Mouse (Mus musculus): Measurements from ENCODE around the gene Tcn2. TPM values are rescaled to one million over a fixed set of nuclear protein-coding genes. Genes with fewer than 3 reads are reported as not detected.

Tcn2 gene
- polyA plus RNA-seq, 1 experiment from 2014 or later: 21.2 TPM

Other genes starting within 250 kb of the Tcn2 start
- 21.2 and 30.0 TPM in 2 replicates for gene Osbp2, start 68.3 kb downstream of the Tcn2 start, polyA plus RNA-seq (2014; fragmentation: Nextera tagmentation; extraction: Ambion mirVana)
- 0.35 TPM in 1 of 2 replicates, not detected in the other for gene 4921536K21Rik, start 37.1 kb downstream of the Tcn2 start, polyA plus RNA-seq (2014; fragmentation: Nextera tagmentation; extraction: Ambion mirVana)
- gene Dusp18, start 36.9 kb downstream of the Tcn2 start, polyA plus RNA-seq (2014; fragmentation: Nextera tagmentation; extraction: Ambion mirVana): 33.7 and 38.1 TPM in 2 replicates
- 10.8 and 14.5 TPM in 2 replicates for gene Slc35e4, start 17.5 kb downstream of the Tcn2 start, polyA plus RNA-seq (2014; fragmentation: Nextera tagmentation; extraction: Ambion mirVana)
- 39.2 and 54.4 TPM in 2 replicates for gene Pes1, start 31.8 kb upstream of the Tcn2 start, polyA plus RNA-seq (2014; fragmentation: Nextera tagmentation; extraction: Ambion mirVana)
- gene 4930556J24Rik, start 44.6 kb upstream of the Tcn2 start, polyA plus RNA-seq (2014; fragmentation: Nextera tagmentation; extraction: Ambion mirVana): 0.24 TPM in 1 of 2 replicates, not detected in the other
- gene Gal3st1, start 51.5 kb upstream of the Tcn2 start, polyA plus RNA-seq (2014; fragmentation: Nextera tagmentation; extraction: Ambion mirVana): 3.6 and 4.2 TPM in 2 replicates
- gene Sec14l4, start 99.3 kb upstream of the Tcn2 start, polyA plus RNA-seq (2014; fragmentation: Nextera tagmentation; extraction: Ambion mirVana): not detected in 2 replicates
- 0.38 and 0.77 TPM in 2 replicates for gene Sec14l3, start 132.7 kb upstream of the Tcn2 start, polyA plus RNA-seq (2014; fragmentation: Nextera tagmentation; extraction: Ambion mirVana)
- gene Mtfp1, start 163.3 kb upstream of the Tcn2 start, polyA plus RNA-seq (2014; fragmentation: Nextera tagmentation; extraction: Ambion mirVana): 7.6 and 9.1 TPM in 2 replicates
- gene Sec14l2, start 191.3 kb upstream of the Tcn2 start, polyA plus RNA-seq (2014; fragmentation: Nextera tagmentation; extraction: Ambion mirVana): 2.0 and 3.3 TPM in 2 replicates
- 52.7 and 52.9 TPM in 2 replicates for gene Rnf215, start 203.0 kb upstream of the Tcn2 start, polyA plus RNA-seq (2014; fragmentation: Nextera tagmentation; extraction: Ambion mirVana)
- gene Ccdc157, start 228.1 kb upstream of the Tcn2 start, polyA plus RNA-seq (2014; fragmentation: Nextera tagmentation; extraction: Ambion mirVana): 4.8 and 7.1 TPM in 2 replicates
- gene Sf3a1, start 228.2 kb upstream of the Tcn2 start, polyA plus RNA-seq (2014; fragmentation: Nextera tagmentation; extraction: Ambion mirVana): 47.6 and 64.3 TPM in 2 replicates

Measured in midbrain, embryonic 14.5 days (tissue).